Mouse (Mus musculus): ENCODE results near the gene Nol10. TPM values are rescaled to one million over a fixed set of nuclear protein-coding genes. Genes with fewer than 3 reads are reported as not detected.

Gene Nol10
- polyA plus RNA-seq, 1 experiment from 2014 or later: 7.4 TPM

DNA sequence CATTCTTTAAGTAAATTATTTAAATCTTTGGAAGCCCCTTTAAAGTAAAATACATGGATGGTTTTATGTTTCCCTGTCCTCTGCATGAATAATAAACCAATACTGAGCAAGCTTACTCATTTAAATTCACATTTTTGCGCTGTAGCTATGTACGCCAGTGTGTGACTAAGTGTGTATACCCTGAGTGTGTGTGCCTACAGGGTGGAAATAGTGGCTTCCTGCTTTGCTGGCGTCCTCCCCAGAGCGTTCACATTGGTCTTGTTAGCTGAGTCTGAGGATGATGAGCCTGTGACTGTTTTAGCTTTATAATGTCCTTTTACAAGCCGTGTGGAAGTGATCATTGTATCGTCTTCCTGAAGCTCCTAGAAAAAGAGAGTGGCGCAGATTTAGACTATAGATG, 60.1 kb downstream of the Nol10 start:
- Histone ChIP-seq H3K36me3 (ENCODE audit: insufficient read depth, low read length) (0 out of 2 replicates have a peak, but pooled peaks cover 2% of the 10 kb centered on the region), H3K27ac (ENCODE audit: low read length) (no peak overlapping the region), H3K27me3 (replicated peaks; ENCODE audit: insufficient read depth, low read length) (no peaks in the 10 kb centered on the region), H3K4me1 (ENCODE audit: insufficient read depth, low read depth, low read length) (no peaks in the 10 kb centered on the region), H3K4me3 (ENCODE audit: low read depth, low read length) (no peak overlapping the region), H3K9me3 (ENCODE audit: low read length) (no peaks in the 10 kb centered on the region), H3K9ac (replicated peaks; ENCODE audit: low read depth) (no peak overlapping the region), H3K4me2 (replicated peaks; ENCODE audit: low read depth, low read length) (no peak overlapping the region)
- DNase-seq (ENCODE audit: low spot score) (no peak), ATAC-seq (no peak)
- 89% methylated on average over 7 of the region's 7 CpGs for WGBS
- TF ChIP-seq CTCF (IDR thresholded peaks at IDR 0.05) (no peak), EP300 (IDR thresholded peaks at IDR 0.05) (no peak)

DNA sequence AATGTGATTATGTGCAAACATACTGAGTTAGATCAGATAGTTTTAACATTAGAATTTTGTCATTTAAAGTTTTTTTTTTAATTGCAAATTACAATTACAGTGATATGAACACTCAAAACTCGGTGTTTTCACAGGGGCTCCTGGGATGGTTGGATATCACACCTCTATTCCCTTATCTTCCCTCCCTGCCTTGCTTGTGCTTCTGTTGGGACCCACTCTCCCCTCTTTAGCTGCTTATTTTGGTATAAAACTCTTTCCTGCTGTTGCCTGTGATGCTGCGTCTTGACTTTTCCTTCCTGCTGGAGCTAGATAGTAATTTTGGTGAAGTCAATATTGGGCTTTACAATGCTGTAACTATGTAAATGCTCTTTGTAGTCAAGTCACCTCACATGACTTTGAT, 63.0 kb downstream of the Nol10 start:
- 82% methylated on average over 2 of the region's 2 CpGs for WGBS

DNA sequence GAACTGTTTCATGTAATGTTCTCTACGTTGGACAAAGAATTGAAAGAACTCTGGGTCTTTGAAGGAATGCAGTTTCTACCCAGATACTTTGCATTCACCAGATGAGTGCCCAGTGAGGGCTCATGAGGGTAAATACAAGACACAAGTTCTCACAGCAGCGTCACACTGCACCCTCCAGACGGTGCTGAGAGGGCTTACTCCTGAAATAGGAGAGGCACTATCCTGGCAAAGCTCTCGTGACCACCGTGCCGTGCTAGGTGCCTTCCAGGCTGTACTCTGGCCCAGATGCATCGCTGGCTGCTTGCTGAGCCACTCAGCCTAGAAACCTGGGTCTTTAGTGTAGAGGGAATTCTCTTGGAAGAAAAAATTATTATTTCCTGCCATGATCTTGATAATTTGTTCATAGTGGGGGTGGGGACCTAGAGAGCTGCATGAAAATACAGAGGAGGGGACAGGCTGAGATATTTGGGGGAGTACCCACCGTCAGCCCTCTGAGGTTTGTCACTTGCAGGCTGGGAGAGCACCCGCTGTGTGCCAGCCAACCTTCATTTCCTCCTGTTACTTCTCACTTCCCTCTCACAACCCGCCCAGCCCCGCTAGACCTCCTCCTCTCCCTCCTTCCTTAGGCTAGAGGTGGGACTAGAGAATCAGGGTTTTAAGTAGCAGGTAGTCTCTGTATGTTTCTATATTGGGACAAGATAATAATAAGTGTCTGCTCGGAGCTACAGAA, 63.7 kb downstream of the Nol10 start:
- Histone ChIP-seq H3K9ac (replicated peaks; ENCODE audit: low read depth) (no peak overlapping the region), H3K4me1 (ENCODE audit: insufficient read depth, low read depth, low read length) (no peaks in the 10 kb centered on the region), H3K4me2 (replicated peaks; ENCODE audit: low read depth, low read length) (no peak overlapping the region), H3K27ac (ENCODE audit: low read length) (no peak overlapping the region), H3K27me3 (replicated peaks; ENCODE audit: insufficient read depth, low read length) (no peaks in the 10 kb centered on the region), H3K9me3 (ENCODE audit: low read length) (no peaks in the 10 kb centered on the region), H3K4me3 (ENCODE audit: low read depth, low read length) (no peak overlapping the region), H3K36me3 (ENCODE audit: insufficient read depth, low read length) (0 out of 2 replicates have a peak, but pooled peaks cover 5% of the 10 kb centered on the region)
- WGBS: 45% methylated on average over 12 of the region's 12 CpGs
- no peak for TF ChIP-seq EP300 (IDR thresholded peaks at IDR 0.05)
- no peak for TF ChIP-seq CTCF (IDR thresholded peaks at IDR 0.05)
- DNase-seq (ENCODE audit: low spot score) (no peak), ATAC-seq (peak; percentile 50)

More for the DNA sequence above, 63.0 kb downstream of the Nol10 start:
- Histone ChIP-seq H3K27me3 (replicated peaks; ENCODE audit: insufficient read depth, low read length) (no peaks in the 10 kb centered on the region), H3K4me1 (ENCODE audit: insufficient read depth, low read depth, low read length) (no peaks in the 10 kb centered on the region), H3K4me3 (ENCODE audit: low read depth, low read length) (no peak overlapping the region), H3K36me3 (ENCODE audit: insufficient read depth, low read length) (0 out of 2 replicates have a peak, but pooled peaks cover 2% of the 10 kb centered on the region), H3K4me2 (replicated peaks; ENCODE audit: low read depth, low read length) (no peak overlapping the region), H3K9ac (replicated peaks; ENCODE audit: low read depth) (no peak overlapping the region), H3K27ac (ENCODE audit: low read length) (no peak overlapping the region), H3K9me3 (ENCODE audit: low read length) (no peaks in the 10 kb centered on the region)
- no peak for DNase-seq (ENCODE audit: low spot score)
- no peak for TF ChIP-seq EP300 (IDR thresholded peaks at IDR 0.05)
- no peak for TF ChIP-seq CTCF (IDR thresholded peaks at IDR 0.05)
- no peak for ATAC-seq

DNA sequence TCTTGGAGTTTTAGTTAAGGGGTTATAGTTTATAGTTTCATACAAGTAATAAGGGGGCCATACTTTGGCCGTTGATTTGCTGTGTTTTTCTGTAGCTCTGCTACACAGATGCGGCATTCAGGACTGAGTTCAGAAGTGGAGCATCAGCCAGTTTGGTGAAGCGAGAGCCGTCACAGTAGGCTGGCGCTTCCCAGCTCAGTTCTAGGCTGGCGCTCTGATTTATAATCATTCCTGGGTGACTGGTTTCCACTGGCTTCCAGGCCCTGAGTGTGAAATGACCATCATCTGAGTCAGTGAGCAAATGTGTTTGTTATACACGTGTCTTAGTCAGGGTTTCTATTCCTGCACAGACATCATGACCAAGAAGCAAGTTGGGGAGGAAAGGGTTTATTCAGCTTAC, 66.5 kb downstream of the Nol10 start:
- DNase-seq (ENCODE audit: low spot score): no peak
- Histone ChIP-seq H3K27me3 (replicated peaks; ENCODE audit: insufficient read depth, low read length) (no peaks in the 10 kb centered on the region), H3K4me3 (ENCODE audit: low read depth, low read length) (no peak overlapping the region), H3K36me3 (ENCODE audit: insufficient read depth, low read length) (0 out of 2 replicates have a peak, but pooled peaks cover 3% of the 10 kb centered on the region), H3K27ac (ENCODE audit: low read length) (no peak overlapping the region), H3K9ac (replicated peaks; ENCODE audit: low read depth) (no peak overlapping the region), H3K4me1 (ENCODE audit: insufficient read depth, low read depth, low read length) (no peaks in the 10 kb centered on the region), H3K4me2 (replicated peaks; ENCODE audit: low read depth, low read length) (no peak overlapping the region), H3K9me3 (ENCODE audit: low read length) (no peaks in the 10 kb centered on the region)
- 90% methylated on average over 7 of the region's 7 CpGs for WGBS
- no peak for TF ChIP-seq CTCF (IDR thresholded peaks at IDR 0.05)
- no peak for TF ChIP-seq EP300 (IDR thresholded peaks at IDR 0.05)
- no peak for ATAC-seq

DNA sequence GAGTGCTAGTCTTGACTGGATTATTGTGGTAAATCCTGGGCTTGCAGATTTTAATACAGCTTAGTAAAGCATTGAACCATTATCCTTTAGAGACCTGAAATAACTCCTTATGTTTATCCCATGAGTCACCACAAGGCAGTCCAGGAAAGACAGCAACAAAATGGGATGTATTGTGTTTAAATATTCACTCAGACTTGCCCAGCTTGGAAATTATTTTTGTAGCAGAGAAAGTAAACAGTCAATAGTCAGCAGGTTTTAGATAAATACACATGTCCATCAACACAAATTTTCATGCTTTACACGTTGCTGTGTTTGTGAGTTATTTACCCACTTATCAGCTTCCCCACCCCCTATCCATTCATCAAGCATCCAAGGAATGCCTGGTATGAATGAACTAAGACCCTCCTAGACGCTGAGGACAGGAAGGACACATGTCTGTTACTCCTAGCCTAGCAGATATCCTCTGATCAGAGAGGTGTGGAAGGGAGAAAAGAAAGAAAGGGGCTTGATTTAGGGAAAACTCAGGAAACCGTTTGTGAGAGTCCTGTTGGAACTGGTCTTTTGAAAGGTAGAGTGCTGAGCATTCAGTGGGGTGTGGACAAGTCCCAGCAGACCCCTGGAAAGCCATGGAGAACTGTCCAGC, 72.0 kb downstream of the Nol10 start:
- H3K4me2 ChIP-seq (replicated peaks; ENCODE audit: low read depth, low read length): no peak overlapping the region
- H3K36me3 ChIP-seq (ENCODE audit: insufficient read depth, low read length): 0 out of 2 replicates have a peak, but pooled peaks cover 3% of the 10 kb centered on the region
- H3K9me3 ChIP-seq (ENCODE audit: low read length): no peaks in the 10 kb centered on the region
- no peaks in the 10 kb centered on the region for H3K4me1 ChIP-seq (ENCODE audit: insufficient read depth, low read depth, low read length)
- ATAC-seq: no peak
- no peak for DNase-seq (ENCODE audit: low spot score)
- no peaks in the 10 kb centered on the region for H3K27me3 ChIP-seq (replicated peaks; ENCODE audit: insufficient read depth, low read length)
- H3K27ac ChIP-seq (ENCODE audit: low read length): no peak overlapping the region
- H3K4me3 ChIP-seq (ENCODE audit: low read depth, low read length): no peak overlapping the region
- H3K9ac ChIP-seq (replicated peaks; ENCODE audit: low read depth): no peak overlapping the region
- 8% methylated on average over 3 of the region's 3 CpGs for WGBS
- TF ChIP-seq CTCF (IDR thresholded peaks at IDR 0.05) (no peak), EP300 (IDR thresholded peaks at IDR 0.05) (no peak)

DNA sequence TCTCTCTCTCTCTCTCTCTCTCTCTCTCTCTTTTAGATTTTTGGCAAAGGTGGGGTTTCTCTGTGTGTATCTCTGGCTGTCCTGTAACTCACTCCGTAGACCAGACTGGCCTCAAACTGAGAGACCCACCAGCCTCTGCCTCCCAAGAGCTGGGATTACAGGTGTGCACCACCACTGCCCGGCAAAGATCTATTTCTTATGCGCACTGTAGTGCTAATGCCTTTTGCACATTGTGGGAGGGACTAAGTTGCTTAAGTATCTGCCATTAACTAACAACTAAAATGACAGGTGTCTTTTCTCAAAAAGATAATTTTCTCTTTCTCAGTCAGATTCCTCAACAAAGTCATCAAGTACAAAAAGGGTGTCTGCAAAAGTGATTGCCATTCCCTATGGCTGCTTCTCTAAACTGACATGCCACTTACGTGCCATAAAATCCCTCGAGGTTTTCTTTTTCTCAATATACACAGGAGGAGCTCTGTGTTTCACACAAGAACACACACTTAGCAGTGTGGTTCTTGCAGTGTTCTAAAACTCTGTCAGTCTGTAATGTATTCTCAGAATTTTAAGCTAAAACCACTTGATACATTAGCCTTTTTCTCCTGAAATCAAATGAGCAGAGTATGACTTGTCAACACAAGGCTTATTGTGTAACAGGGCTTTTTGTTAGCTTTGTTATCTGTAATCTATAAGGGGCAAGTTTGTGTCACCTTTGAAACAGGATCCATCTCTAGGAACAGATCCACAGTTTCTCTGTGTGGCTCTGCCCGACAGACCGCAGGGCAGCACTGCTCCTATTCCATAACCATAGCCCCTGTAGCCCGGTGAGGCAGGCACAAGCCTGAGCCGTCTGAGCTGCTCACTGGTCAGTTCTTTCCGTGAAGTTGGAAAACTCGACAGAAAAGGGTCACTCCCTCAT, 77.3 kb downstream of the Nol10 start:
- 68% methylated on average over 11 of the region's 11 CpGs for WGBS
- no peak for ATAC-seq
- no peak overlapping the region for H3K4me2 ChIP-seq (replicated peaks; ENCODE audit: low read depth, low read length)
- H3K9ac ChIP-seq (replicated peaks; ENCODE audit: low read depth): no peak overlapping the region
- no peak overlapping the region for H3K4me3 ChIP-seq (ENCODE audit: low read depth, low read length)
- no peak overlapping the region for H3K27ac ChIP-seq (ENCODE audit: low read length)
- TF ChIP-seq EP300 (IDR thresholded peaks at IDR 0.05) (no peak), CTCF (IDR thresholded peaks at IDR 0.05) (no peak)
- H3K9me3 ChIP-seq (ENCODE audit: low read length): no peaks in the 10 kb centered on the region
- H3K36me3 ChIP-seq (ENCODE audit: insufficient read depth, low read length): 0 out of 2 replicates have a peak, but pooled peaks cover 4% of the 10 kb centered on the region
- DNase-seq (ENCODE audit: low spot score): no peak
- no peaks in the 10 kb centered on the region for H3K4me1 ChIP-seq (ENCODE audit: insufficient read depth, low read depth, low read length)
- no peaks in the 10 kb centered on the region for H3K27me3 ChIP-seq (replicated peaks; ENCODE audit: insufficient read depth, low read length)

Measured in lung, postnatal 0 days (tissue).